Mouse (Mus musculus) right cerebral cortex, postnatal 4 days (tissue): ENCODE results near the gene Areg.
A peak's percentile ranks its signal among the peaks of the same experiment; 100 is the strongest.

Source experiments
- DNase-seq: peaks from one replicate; pipeline ENCODE4 v3.0.0-alpha.2; 2022

Areg gene

GRCm38 (mm10) chr5:91139446-91139873 is at the start of gene Areg:
Gene Areg (plus strand): TSS chr5:91139599.
- DNase-seq = peak; percentile 52

- no peak for DNase-seq
Measured at GRCm38 (mm10) chr5:91090301-91090700, 49.1 kb upstream of the Areg start.

GRCm38 (mm10) chr5:91097911-91098614 is 41.3 kb upstream of the Areg start:
- DNase-seq = no peak

GRCm38 (mm10) chr5:91101742-91102141 is 37.7 kb upstream of the Areg start:
- no peak for DNase-seq

- peak; percentile 19 for DNase-seq
Measured at GRCm38 (mm10) chr5:91103943-91104665, 35.3 kb upstream of the Areg start.

- no peak for DNase-seq
Measured at GRCm38 (mm10) chr5:91106248-91106647, 33.2 kb upstream of the Areg start.

- no peak for DNase-seq
Measured at GRCm38 (mm10) chr5:91110023-91110670, 29.3 kb upstream of the Areg start.

GRCm38 (mm10) chr5:91111019-91111418 is 28.4 kb upstream of the Areg start:
- DNase-seq = peak; percentile 5

GRCm38 (mm10) chr5:91113967-91114366 is 25.4 kb upstream of the Areg start:
- no peak for DNase-seq

GRCm38 (mm10) chr5:91114574-91114973 is 24.8 kb upstream of the Areg start:
- DNase-seq = no peak

- no peak for DNase-seq
Measured at GRCm38 (mm10) chr5:91118618-91119017, 20.8 kb upstream of the Areg start.

GRCm38 (mm10) chr5:91123404-91123803 is 16.0 kb upstream of the Areg start:
- DNase-seq = no peak

- no peak for DNase-seq
Measured at GRCm38 (mm10) chr5:91124140-91124539, 15.3 kb upstream of the Areg start.

- no peak for DNase-seq
Measured at GRCm38 (mm10) chr5:91126623-91127022, 12.8 kb upstream of the Areg start.

GRCm38 (mm10) chr5:91134961-91135360 is 4.4 kb upstream of the Areg start:
- DNase-seq = no peak

GRCm38 (mm10) chr5:91138970-91139369 is 429 bp upstream of the Areg start:
- DNase-seq = no peak

GRCm38 (mm10) chr5:91140896-91141448 is 1.6 kb downstream of the Areg start:
- no peak for DNase-seq

- no peak for DNase-seq
Measured at GRCm38 (mm10) chr5:91144971-91145370, 5.6 kb downstream of the Areg start.

GRCm38 (mm10) chr5:91147001-91147400 is 7.6 kb downstream of the Areg start:
- no peak for DNase-seq

GRCm38 (mm10) chr5:91148054-91148453 is 8.7 kb downstream of the Areg start:
- no peak for DNase-seq

GRCm38 (mm10) chr5:91156677-91157076 is 17.3 kb downstream of the Areg start:
- no peak for DNase-seq

- DNase-seq = no peak
Measured at GRCm38 (mm10) chr5:91157169-91157568, 17.8 kb downstream of the Areg start.

GRCm38 (mm10) chr5:91162787-91163186 is 23.4 kb downstream of the Areg start:
- no peak for DNase-seq

GRCm38 (mm10) chr5:91166601-91167000 is 27.2 kb downstream of the Areg start:
- no peak for DNase-seq
